Mouse (Mus musculus): ENCODE data around the gene Ube2q1.
A peak's percentile ranks its signal among the peaks of the same experiment; 100 is the strongest.

- TF ChIP-seq CTCF (IDR thresholded peaks at IDR 0.05; ENCODE audit: extremely low read depth, insufficient read depth, low read length) (peak; percentile 31; the same call in 1 of the 2 replicates), POLR2A (IDR thresholded peaks at IDR 0.05; ENCODE audit: extremely low read depth, insufficient read depth, low read length) (no peak)
Observed at GRCm38 (mm10) chr3:89817056-89817455, 43.6 kb downstream of the Ube2q1 start.

All from cortical plate, adult 2 months (tissue).